Comparison of ENCODE assay signal across 9 mouse cellular contexts in genomic region chr2:118764094-118764831, GRCm38 (mm10). TPM values are rescaled to one million over a fixed set of nuclear protein-coding genes. Genes with fewer than 3 reads are reported as not detected.
A peak's percentile ranks its signal among the peaks of the same experiment; 100 is the strongest.
DNase-seq lines count a peak whose midpoint lies in the region; ATAC-seq and TF ChIP-seq lines count a peak whose summit lies in the region.
"Had no signal": no experiment of that assay in that cellular context is flagged by ENCODE, and none has a peak within 500 bp of the region (broad histone marks: within the 10 kb centered on the region; RNA-seq: fewer than 3 reads in every experiment).

No protein-coding gene starts in this region.

- WGBS in midbrain, embryonic 11.5 days = 29% methylated on average over 11 of the region's 11 CpGs
- 24% methylated on average over 11 of the region's 11 CpGs for WGBS in midbrain, embryonic 16.5 days
- 34% methylated on average over 11 of the region's 11 CpGs for WGBS in bone marrow, adult 2 months
- 12% methylated on average over 11 of the region's 11 CpGs for WGBS in embryonic facial prominence, embryonic 15.5 days

- no peak overlapping the region for H3K4me3 ChIP-seq in midbrain, embryonic 11.5 days (ENCODE audit: low read depth, low read length)
- no peak overlapping the region for H3K4me3 ChIP-seq in midbrain, embryonic 16.5 days (ENCODE audit: low read depth, low read length)
- no peak overlapping the region for H3K4me3 ChIP-seq in bone marrow, adult 2 months (replicated peaks; ENCODE audit: control insufficient read depth, low read depth, low read length)
- no peak overlapping the region for H3K4me3 ChIP-seq in embryonic facial prominence, embryonic 15.5 days (replicated peaks)

- peaks cover 5% of the 10 kb centered on the region; the same call in 1 of the 2 replicates for H3K27me3 ChIP-seq in midbrain, embryonic 11.5 days (ENCODE audit: control insufficient read depth, insufficient read depth, low read length)
- H3K27me3 ChIP-seq in midbrain, embryonic 16.5 days (ENCODE audit: control insufficient read depth, insufficient read depth, low read depth, low read length) = no peaks in the 10 kb centered on the region
- no peaks in the 10 kb centered on the region; the same call in 1 of the 2 replicates for H3K27me3 ChIP-seq in embryonic facial prominence, embryonic 15.5 days

- no peaks in the 10 kb centered on the region for H3K9me3 ChIP-seq in midbrain, embryonic 11.5 days (ENCODE audit: control insufficient read depth, low read length)
- no peaks in the 10 kb centered on the region for H3K9me3 ChIP-seq in midbrain, embryonic 16.5 days (replicated peaks; ENCODE audit: control insufficient read depth, low read length, poor library complexity, severe bottlenecking)
- no peaks in the 10 kb centered on the region for H3K9me3 ChIP-seq in embryonic facial prominence, embryonic 15.5 days (replicated peaks)

- peak; percentile 33; the same call in 1 of the 2 replicates for TF ChIP-seq CTCF in bone marrow, adult 2 months (IDR thresholded peaks at IDR 0.05; ENCODE audit: control insufficient read depth, insufficient read depth, low read length)

- no peak overlapping the region for H3K4me2 ChIP-seq in midbrain, embryonic 11.5 days
- no peak overlapping the region for H3K4me2 ChIP-seq in midbrain, embryonic 16.5 days (ENCODE audit: low read length)
- H3K4me2 ChIP-seq in embryonic facial prominence, embryonic 15.5 days (replicated peaks) = 0 out of 2 replicates have a peak overlapping the region, but pooled peaks have one; percentile 17

- H3K36me3 ChIP-seq in midbrain, embryonic 11.5 days (ENCODE audit: control insufficient read depth, insufficient read depth, low read length) = no peaks in the 10 kb centered on the region
- H3K36me3 ChIP-seq in midbrain, embryonic 16.5 days (ENCODE audit: control insufficient read depth, insufficient read depth, low read length) = no peaks in the 10 kb centered on the region
- no peaks in the 10 kb centered on the region for H3K36me3 ChIP-seq in embryonic facial prominence, embryonic 15.5 days

- DNase-seq in midbrain, embryonic 11.5 days (ENCODE audit: low spot score, missing footprints) = peak; percentile 90
- DNase-seq in kidney, postnatal 10 days = peak; percentile 67
- peak; percentile 66 for DNase-seq in lung, postnatal 14 days
- DNase-seq in yolk sac, embryonic 10.5 days (ENCODE audit: low spot score) = peak; percentile 55

- H3K9ac ChIP-seq in midbrain, embryonic 11.5 days (ENCODE audit: low read length) = no peak overlapping the region
- H3K9ac ChIP-seq in midbrain, embryonic 16.5 days (ENCODE audit: low read depth, low read length) = no peak overlapping the region
- no peak overlapping the region for H3K9ac ChIP-seq in embryonic facial prominence, embryonic 15.5 days

- peaks cover 25% of the 10 kb centered on the region for H3K4me1 ChIP-seq in midbrain, embryonic 11.5 days (ENCODE audit: control insufficient read depth, insufficient read depth, low read length)
- H3K4me1 ChIP-seq in midbrain, embryonic 16.5 days (ENCODE audit: control insufficient read depth, insufficient read depth, low read length) = peaks cover 23% of the 10 kb centered on the region
- H3K4me1 ChIP-seq in bone marrow, adult 2 months (ENCODE audit: control insufficient read depth, insufficient read depth, low read length) = peaks cover 1% of the 10 kb centered on the region
- peaks cover 37% of the 10 kb centered on the region for H3K4me1 ChIP-seq in embryonic facial prominence, embryonic 15.5 days

- H3K27ac ChIP-seq in midbrain, embryonic 11.5 days (ENCODE audit: low read depth, low read length) = no peak overlapping the region
- no peak overlapping the region for H3K27ac ChIP-seq in midbrain, embryonic 16.5 days (ENCODE audit: low read length)
- H3K27ac ChIP-seq in bone marrow, adult 2 months (ENCODE audit: control insufficient read depth, insufficient read depth, low read depth, low read length, poor library complexity) = no peak overlapping the region
- no peak overlapping the region for H3K27ac ChIP-seq in embryonic facial prominence, embryonic 15.5 days (replicated peaks)

- TF ChIP-seq POLR2A in bone marrow, adult 2 months (IDR thresholded peaks at IDR 0.05; ENCODE audit: borderline replicate concordance, control insufficient read depth, low read depth, low read length) = no peak

- ATAC-seq in midbrain, embryonic 11.5 days (ENCODE audit: low FRiP score) = no peak
- ATAC-seq in midbrain, embryonic 16.5 days = no peak
- ATAC-seq in embryonic facial prominence, embryonic 15.5 days (ENCODE audit: insufficient number of reproducible peaks, low FRiP score, low TSS enrichment, low read depth) = no peak
- no peak for ATAC-seq in erythroid progenitor cell, adult 5-6 weeks (replicated peaks; ENCODE audit: low FRiP score, poor library complexity, severe bottlenecking)

RNA-seq across cellular contexts. Expression of gene Ccdc9b, which starts 1.8 kb away (rescaled TPM):
- polyA plus RNA-seq in midbrain, embryonic 11.5 days (2014; fragmentation: Nextera tagmentation; extraction: Ambion mirVana) = 0.86 and 0.92 TPM in 2 replicates
- polyA plus RNA-seq in midbrain, embryonic 16.5 days (2015; fragmentation: Nextera tagmentation; extraction: Ambion mirVana) = 1.2 and 1.6 TPM in 2 replicates
- 2.2 and 3.5 TPM in 2 replicates for polyA plus RNA-seq in bone marrow, adult 2 months (2011; ENCODE audit: insufficient read depth, insufficient read length, low replicate concordance, missing spikeins)
- polyA plus RNA-seq in embryonic facial prominence, embryonic 15.5 days (2015; fragmentation: Nextera tagmentation; extraction: Ambion mirVana) = 2.0 and 2.4 TPM in 2 replicates
- total RNA-seq in erythroid progenitor cell, adult 5-6 weeks (2015; ENCODE audit: low replicate concordance) = 2.1 TPM in 1 of 2 replicates, not detected in the other
- total RNA-seq in erythroid progenitor cell, adult 5-6 weeks (2017; ENCODE audit: low replicate concordance) = 0.30 and 0.51 TPM in 2 replicates

RNA-seq across cellular contexts. Expression of gene Phgr1, which starts 8.3 kb away (rescaled TPM):
- polyA plus RNA-seq in midbrain, embryonic 11.5 days (2014; fragmentation: Nextera tagmentation; extraction: Ambion mirVana) = not detected in 2 replicates
- polyA plus RNA-seq in midbrain, embryonic 16.5 days (2015; fragmentation: Nextera tagmentation; extraction: Ambion mirVana) = not detected in 2 replicates
- polyA plus RNA-seq in bone marrow, adult 2 months (2011; ENCODE audit: insufficient read depth, insufficient read length, low replicate concordance, missing spikeins) = not detected in 2 replicates
- 1.7 and 4.2 TPM in 2 replicates for polyA plus RNA-seq in embryonic facial prominence, embryonic 15.5 days (2015; fragmentation: Nextera tagmentation; extraction: Ambion mirVana)
- not detected in 2 replicates for total RNA-seq in erythroid progenitor cell, adult 5-6 weeks (2015; ENCODE audit: low replicate concordance)
- total RNA-seq in erythroid progenitor cell, adult 5-6 weeks (2017; ENCODE audit: low replicate concordance) = not detected in 2 replicates
- total RNA-seq: heart, postnatal 14 days had no signal

RNA-seq across cellular contexts. Expression of gene Disp2, which starts 15.3 kb away (rescaled TPM):
- 7.8 and 8.0 TPM in 2 replicates for polyA plus RNA-seq in midbrain, embryonic 11.5 days (2014; fragmentation: Nextera tagmentation; extraction: Ambion mirVana)
- polyA plus RNA-seq in midbrain, embryonic 16.5 days (2015; fragmentation: Nextera tagmentation; extraction: Ambion mirVana) = 72.3 and 77.0 TPM in 2 replicates
- polyA plus RNA-seq in bone marrow, adult 2 months (2011; ENCODE audit: insufficient read depth, insufficient read length, low replicate concordance, missing spikeins) = not detected in 2 replicates
- polyA plus RNA-seq in embryonic facial prominence, embryonic 15.5 days (2015; fragmentation: Nextera tagmentation; extraction: Ambion mirVana) = 0.37 and 0.68 TPM in 2 replicates
- total RNA-seq in erythroid progenitor cell, adult 5-6 weeks (2015; ENCODE audit: low replicate concordance) = not detected in 2 replicates
- 0.26 TPM in 1 of 2 replicates, not detected in the other for total RNA-seq in erythroid progenitor cell, adult 5-6 weeks (2017; ENCODE audit: low replicate concordance)

RNA-seq across cellular contexts. Expression of gene Inafm2, which starts 18.7 kb away (rescaled TPM):
- 36.0 and 39.9 TPM in 2 replicates for polyA plus RNA-seq in midbrain, embryonic 11.5 days (2014; fragmentation: Nextera tagmentation; extraction: Ambion mirVana)
- 17.9 and 18.9 TPM in 2 replicates for polyA plus RNA-seq in midbrain, embryonic 16.5 days (2015; fragmentation: Nextera tagmentation; extraction: Ambion mirVana)
- 16.0 and 28.5 TPM in 2 replicates for polyA plus RNA-seq in bone marrow, adult 2 months (2011; ENCODE audit: insufficient read depth, insufficient read length, low replicate concordance, missing spikeins)
- 15.9 and 16.9 TPM in 2 replicates for polyA plus RNA-seq in embryonic facial prominence, embryonic 15.5 days (2015; fragmentation: Nextera tagmentation; extraction: Ambion mirVana)
- total RNA-seq in erythroid progenitor cell, adult 5-6 weeks (2015; ENCODE audit: low replicate concordance) = 5.0 and 8.4 TPM in 2 replicates
- total RNA-seq in erythroid progenitor cell, adult 5-6 weeks (2017; ENCODE audit: low replicate concordance) = 1.3 and 3.6 TPM in 2 replicates

RNA-seq across cellular contexts. Expression of gene Plcb2, which starts 36.0 kb away (rescaled TPM):
- polyA plus RNA-seq in midbrain, embryonic 11.5 days (2014; fragmentation: Nextera tagmentation; extraction: Ambion mirVana) = 0.20 and 0.33 TPM in 2 replicates
- polyA plus RNA-seq in midbrain, embryonic 16.5 days (2015; fragmentation: Nextera tagmentation; extraction: Ambion mirVana) = 0.44 and 0.50 TPM in 2 replicates
- 33.7 and 84.6 TPM in 2 replicates for polyA plus RNA-seq in bone marrow, adult 2 months (2011; ENCODE audit: insufficient read depth, insufficient read length, low replicate concordance, missing spikeins)
- polyA plus RNA-seq in embryonic facial prominence, embryonic 15.5 days (2015; fragmentation: Nextera tagmentation; extraction: Ambion mirVana) = 0.75 and 1.1 TPM in 2 replicates
- 14.3 and 18.4 TPM in 2 replicates for total RNA-seq in erythroid progenitor cell, adult 5-6 weeks (2015; ENCODE audit: low replicate concordance)
- total RNA-seq in erythroid progenitor cell, adult 5-6 weeks (2017; ENCODE audit: low replicate concordance) = 9.8 and 12.3 TPM in 2 replicates
